Mouse (Mus musculus) heart, embryonic 14.5 days (tissue): Measurements from ENCODE around the gene Crybg2. TPM values are rescaled to one million over a fixed set of nuclear protein-coding genes. Genes with fewer than 3 reads are reported as not detected.

Source experiments
- polyA plus RNA-seq: library from polyadenylated mRNA; unstranded; fragments of >200 nt; fragmentation: Nextera tagmentation; extraction: Ambion mirVana; gene quantifications from 2 replicates; pipeline ENCODE4 v1.2.1, GENCODE M21; 2014

Crybg2 gene
- polyA plus RNA-seq, 1 experiment from 2014 or later, result 0.12 TPM

Other genes with a start within 250 kb of the Crybg2 start
- 15.9 and 16.9 TPM in 2 replicates for gene Rps6ka1, start 173.0 kb upstream of the Crybg2 start, polyA plus RNA-seq
- 1,614 and 1,711 TPM in 2 replicates for gene Hmgn2, start 92.2 kb upstream of the Crybg2 start, polyA plus RNA-seq
- gene Dhdds, start 59.9 kb upstream of the Crybg2 start, polyA plus RNA-seq, result 37.4 and 38.3 TPM in 2 replicates
- gene Lin28a, start 42.0 kb upstream of the Crybg2 start, polyA plus RNA-seq, result 0.15 and 0.16 TPM in 2 replicates
- not detected in 2 replicates for gene Zfp683, start 7.0 kb upstream of the Crybg2 start, polyA plus RNA-seq
- gene Cd52, start 34.3 kb downstream of the Crybg2 start, polyA plus RNA-seq, result 10.7 and 16.4 TPM in 2 replicates
- gene Ubxn11, start 41.8 kb downstream of the Crybg2 start, polyA plus RNA-seq, result 1.1 and 2.9 TPM in 2 replicates
- gene Sh3bgrl3, start 68.0 kb downstream of the Crybg2 start, polyA plus RNA-seq, result 196 and 209 TPM in 2 replicates
- 35.4 and 37.0 TPM in 2 replicates for gene Cep85, start 126.3 kb downstream of the Crybg2 start, polyA plus RNA-seq
- gene Gm7534, start 142.2 kb downstream of the Crybg2 start, polyA plus RNA-seq, result not detected in 2 replicates
- not detected in 2 replicates for gene Catsper4, start 166.6 kb downstream of the Crybg2 start, polyA plus RNA-seq
- gene Cnksr1, start 177.6 kb downstream of the Crybg2 start, polyA plus RNA-seq, result 0.57 and 0.62 TPM in 2 replicates
- gene E130218I03Rik, start 182.8 kb downstream of the Crybg2 start, polyA plus RNA-seq, result 0.20 TPM in 1 of 2 replicates, not detected in the other
- 8.6 and 9.1 TPM in 2 replicates for gene Zfp593, start 184.8 kb downstream of the Crybg2 start, polyA plus RNA-seq
- not detected in 2 replicates for gene Gm30191, start 186.1 kb downstream of the Crybg2 start, polyA plus RNA-seq
- gene Grrp1, start 193.3 kb downstream of the Crybg2 start, polyA plus RNA-seq, result 4.4 and 6.2 TPM in 2 replicates
- gene Pdik1l, start 227.1 kb downstream of the Crybg2 start, polyA plus RNA-seq, result 13.5 and 15.3 TPM in 2 replicates